Mouse (Mus musculus): ENCODE measurements at regions not wholly inside any gene's neighbourhood (a gene's known extent, or its start where the extent isn't known, plus 50 kb on each side); places are given as distances from the start of the nearest gene placed in this dataset.

DNA sequence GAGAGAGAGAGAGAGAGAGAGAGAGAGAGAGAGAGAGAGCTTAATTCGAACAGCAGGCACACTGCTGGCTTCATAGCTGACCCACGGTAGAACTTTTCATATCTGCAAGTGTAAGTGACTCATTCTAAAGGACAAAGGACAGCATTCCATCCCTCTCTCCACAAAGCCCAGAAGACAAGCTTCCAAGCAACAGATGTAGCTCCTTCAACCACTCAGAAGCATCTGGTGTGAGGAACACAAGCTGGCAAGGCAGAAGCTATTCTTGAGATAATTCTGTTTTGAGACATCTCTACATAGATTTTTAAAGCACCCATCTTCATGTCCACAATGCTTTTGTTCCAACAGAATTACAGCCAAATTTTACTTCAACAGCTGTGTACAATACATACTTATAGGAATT, 294.2 kb upstream of the Gria1 start:
- no peak for DNase-seq

DNA sequence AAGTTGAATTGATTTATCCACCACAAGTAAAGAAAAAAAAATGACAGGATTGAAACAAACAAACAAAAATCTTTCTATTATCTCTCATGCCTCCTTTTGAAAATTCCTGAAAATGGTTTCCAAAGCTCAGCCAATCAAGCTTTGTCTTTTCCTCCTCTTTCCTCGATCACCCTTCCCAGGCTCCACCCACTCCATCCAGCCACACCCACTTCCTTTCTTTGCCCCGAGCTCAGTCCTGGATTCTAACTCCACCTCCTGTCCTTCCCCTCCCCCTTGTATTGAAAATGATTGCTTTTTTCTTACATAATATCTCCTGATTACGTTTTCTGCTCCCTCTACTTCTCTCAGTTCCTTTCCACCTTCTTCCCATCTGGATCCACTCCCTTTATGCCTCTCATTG, 286.0 kb upstream of the Gria1 start:
- DNase-seq, result no peak

DNA sequence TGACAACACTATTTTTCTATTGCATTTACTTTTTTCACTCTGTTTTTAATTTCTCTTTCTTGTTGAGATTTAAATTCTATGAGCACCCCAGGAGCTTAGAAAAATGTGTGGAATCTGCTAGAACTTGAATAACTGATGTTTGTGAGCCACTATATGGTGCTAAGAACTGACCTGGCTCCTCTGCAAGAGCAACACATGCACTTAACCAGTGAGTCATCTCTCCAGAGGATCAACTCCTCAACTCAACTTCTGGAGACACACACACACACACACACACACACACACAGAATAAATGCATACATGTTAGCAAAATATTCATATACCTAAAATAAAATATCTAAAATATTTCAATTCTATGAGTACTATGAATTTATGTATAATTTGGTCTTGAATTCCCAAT, 285.0 kb upstream of the Gria1 start:
- DNase-seq, result no peak

DNA sequence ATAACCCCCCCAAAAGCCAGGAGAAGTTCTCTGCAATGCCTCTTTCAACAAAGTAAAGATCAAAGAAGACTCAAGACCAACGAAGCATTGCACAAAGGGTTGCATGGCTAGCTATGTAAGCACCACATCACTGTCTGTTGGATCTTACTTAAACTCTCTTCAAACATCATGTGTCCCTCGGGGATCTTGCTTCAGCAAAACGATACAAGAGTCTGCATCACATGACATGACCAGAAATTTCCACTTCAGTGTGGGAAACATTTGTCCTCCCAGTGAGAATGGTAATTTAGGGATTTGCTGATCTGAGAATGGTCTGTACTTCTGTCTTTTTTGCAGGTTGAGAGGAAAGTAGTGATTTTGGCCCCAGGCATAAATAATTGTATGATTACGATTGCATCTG, 283.6 kb upstream of the Gria1 start:
- DNase-seq, result no peak

DNA sequence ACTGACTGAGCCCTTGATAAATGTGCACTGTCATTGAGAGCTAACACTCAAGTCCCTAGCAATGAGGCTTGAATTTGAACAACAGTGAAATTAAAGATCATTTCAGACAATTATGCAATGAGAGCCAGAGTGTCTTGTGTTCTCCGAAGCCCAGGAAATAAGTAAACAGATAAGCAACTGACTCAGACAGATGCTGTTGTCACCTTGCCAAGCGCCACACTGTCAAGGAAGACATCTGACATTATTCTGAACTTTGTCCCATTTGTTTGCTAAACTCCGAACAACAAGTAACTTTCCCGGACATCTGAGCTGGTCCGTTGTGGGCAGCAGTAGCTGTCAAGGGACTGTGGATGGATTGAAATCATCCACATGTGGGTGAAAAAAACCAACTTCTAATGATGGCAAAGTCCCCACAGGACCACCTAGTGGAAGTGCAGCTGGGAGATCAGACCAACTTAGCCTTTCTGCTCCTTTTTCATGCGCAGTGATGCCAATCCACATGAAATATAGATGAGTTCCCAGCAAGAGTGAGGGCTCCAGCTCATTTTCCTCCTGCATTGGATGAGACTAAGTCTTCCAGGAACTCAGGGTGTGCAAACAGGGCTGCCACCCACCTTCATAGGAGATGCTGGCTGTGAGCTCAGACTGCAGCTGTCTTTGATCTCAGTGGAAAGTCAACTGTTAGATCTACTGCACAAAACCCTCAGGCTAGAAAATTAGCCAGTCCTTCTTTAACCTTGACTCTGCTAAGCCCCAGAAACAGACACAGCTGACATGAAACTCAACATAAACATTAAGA, 282.8 kb upstream of the Gria1 start:
- peak; percentile 44 to 46 for DNase-seq

DNA sequence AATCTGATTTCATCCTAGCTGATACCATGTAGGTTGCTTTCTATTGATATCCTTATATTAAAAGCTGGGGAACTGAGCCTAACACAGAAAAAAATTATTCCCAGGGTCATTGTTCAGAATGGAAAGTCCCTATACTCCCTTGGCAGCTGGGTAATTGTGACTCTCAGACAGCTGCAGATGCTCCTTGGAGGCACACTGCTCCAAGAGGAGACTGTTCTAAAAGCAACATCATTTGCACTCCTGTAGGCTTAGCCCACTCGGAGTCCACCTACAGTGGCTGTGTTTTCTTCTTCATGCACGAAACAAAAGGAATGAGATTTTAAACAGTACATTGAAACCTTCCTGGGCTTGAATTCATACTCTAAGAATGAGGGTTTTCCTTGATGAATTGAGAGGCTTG, 269.3 kb upstream of the Gria1 start:
- no peak for DNase-seq

DNA sequence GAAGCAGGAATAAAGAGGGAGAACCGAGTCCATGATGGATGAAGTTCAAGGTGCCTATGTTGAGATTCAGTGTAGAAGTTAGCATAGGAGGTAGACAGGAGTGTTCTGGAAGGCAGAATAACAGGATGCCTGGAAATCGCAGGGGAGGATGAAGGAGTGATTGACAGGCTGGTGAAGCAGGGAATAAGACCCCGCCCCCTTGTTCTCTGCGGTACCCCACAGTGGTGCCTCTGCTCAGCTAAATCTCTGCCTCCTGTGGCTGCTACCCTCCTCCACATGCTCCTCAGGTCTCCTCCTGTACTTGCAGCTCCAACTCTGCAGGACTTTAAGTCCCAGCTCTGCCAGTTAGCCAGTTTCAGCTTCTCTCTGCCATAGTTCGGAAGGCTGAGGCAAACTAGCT, 261.2 kb upstream of the Gria1 start:
- no peak for DNase-seq

DNA sequence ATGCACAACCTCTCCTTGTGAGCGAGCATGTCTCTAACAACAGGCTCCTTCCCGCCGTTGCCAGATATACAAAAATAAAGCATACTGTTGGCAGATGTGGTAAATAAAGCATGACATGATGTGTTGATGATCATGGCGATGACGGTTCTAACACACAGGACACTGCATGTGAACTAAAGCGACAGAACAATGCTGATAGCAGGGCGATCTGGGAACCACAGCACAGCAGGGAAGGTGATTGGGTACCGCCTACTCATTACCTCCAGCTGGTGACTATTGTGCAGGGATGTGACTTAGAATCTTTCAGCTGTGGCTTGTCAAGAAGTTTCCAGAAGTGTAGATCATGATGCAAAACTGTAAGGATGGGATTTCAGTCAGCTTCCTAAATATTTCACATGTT, 260.5 kb upstream of the Gria1 start:
- DNase-seq, result no peak

DNA sequence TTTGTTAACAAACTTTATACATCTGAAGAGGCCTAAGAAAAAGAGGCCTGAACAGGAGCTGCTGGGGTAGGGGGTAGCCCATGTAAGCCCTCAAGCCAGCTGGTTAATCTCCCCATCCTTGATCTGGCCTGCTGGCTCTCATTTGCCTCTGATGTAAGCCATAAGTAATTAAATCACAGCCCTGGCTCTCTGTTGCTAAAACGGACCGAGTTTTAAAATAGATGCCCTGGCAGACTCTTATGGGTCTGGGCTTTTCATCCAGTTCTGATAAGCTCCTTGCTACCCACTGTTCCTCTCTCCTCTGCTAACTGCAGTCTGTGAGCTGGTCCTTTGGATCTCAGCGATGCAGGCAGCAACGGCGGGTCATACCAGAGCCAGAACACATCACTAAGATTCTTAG, 259.3 kb upstream of the Gria1 start:
- DNase-seq, result no peak

DNA sequence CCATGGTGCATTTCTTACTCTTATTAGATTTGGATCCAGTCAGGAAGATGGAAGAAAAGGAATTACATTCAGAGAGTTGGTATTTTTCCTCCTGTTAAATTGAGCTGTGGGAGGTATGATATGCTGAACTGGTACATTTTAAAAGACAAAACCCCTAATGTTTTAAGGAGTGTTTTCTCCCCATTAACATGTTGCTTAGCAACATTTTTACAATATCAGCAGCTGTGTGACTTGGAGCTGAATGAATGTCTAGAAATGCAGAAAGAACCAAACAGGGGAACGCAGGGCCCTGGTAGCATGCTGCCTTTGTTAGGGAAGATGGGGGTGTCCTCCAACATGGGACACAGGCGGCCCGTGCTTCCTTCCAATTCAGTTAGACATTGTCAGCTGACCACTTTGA, 257.5 kb upstream of the Gria1 start:
- no peak for DNase-seq

DNA sequence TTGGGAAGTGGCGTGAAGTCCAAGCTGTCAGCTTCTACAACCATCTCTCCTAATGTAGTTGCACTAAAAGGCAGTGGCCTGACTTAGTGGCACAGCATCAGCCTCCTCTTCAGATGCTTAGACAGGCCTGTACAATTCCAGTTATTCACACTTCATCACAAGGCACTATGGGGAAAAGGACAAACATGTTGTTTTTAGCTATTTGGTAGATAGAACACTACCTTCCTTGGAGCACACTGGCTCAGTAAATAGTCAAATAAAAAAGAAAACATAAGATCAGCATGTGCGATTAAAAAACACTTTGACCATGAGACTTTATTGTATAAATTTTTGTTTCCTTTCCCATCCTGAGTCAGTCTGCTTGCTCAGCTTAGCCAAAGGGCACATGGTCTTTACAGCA, 250.7 kb upstream of the Gria1 start:
- DNase-seq, result no peak

DNA sequence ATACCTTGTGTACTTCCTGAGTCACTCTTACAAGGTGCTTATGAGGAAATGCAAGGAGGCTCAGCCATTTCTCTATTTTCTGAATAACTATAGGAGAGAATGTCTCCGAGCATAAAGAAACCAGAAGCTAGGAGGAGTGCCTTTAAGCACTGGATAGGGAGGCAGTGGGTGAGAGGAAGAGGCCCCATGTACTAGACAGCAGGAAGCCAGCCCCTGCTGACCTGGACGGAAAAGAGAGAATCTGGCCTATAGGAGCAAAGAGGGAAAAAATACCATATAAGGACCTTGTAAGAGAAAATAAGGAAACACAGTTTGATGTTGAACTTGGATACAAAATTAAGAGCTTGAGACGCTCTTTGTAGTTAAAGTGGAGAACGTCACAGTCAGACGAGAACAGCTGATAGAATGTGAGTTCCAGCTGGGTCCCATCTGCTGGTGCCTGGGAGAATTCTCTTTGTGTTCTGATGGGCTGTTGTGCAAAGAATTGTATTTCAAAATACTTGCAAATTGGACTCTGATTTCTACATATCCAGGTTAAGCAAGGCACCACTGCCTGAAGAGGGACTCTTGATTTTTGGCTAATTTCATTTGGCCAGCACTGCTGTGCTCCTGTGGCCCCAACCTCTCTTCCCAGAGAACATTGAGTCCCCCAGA, 248.6 kb upstream of the Gria1 start:
- DNase-seq, result no peak

DNA sequence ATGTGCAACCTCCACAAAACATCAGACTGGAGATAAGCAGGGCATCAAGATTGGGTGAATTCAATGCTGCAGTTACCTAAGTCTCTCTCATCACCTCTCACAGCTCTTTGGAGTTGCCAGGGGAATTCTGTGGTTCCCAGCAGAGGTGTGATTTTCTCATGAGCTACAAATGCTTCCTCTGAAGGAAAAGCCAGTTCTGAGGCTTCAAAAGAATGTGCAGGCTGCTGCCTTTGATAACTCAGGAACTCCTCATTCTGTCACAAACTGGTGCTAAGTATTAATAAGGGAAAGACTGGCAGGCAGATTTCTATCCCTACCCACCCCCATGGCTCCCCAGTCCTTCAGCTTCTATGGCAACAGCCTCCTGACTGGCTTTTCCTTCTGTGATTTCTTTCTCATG, 243.8 kb upstream of the Gria1 start:
- DNase-seq, result no peak

DNA sequence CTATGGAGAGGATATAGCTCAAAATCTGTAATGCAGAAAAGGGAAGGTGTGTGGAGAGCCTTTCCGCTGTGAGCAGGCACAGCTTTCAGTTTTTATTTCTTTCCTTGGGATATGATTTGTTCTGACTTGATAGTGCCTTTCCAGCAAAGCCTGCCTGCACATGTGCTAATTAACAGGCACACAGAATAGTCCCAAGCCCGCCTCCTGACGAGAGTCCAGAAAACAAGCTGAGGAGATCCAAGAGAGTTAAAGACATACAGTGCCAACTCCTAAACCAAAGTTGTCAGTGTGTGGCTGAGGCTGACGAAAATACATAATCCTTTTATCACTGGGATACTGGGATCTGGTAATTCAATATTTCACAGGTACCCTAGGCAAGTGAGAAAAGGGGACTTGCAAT, 224.8 kb upstream of the Gria1 start:
- no peak for DNase-seq

DNA sequence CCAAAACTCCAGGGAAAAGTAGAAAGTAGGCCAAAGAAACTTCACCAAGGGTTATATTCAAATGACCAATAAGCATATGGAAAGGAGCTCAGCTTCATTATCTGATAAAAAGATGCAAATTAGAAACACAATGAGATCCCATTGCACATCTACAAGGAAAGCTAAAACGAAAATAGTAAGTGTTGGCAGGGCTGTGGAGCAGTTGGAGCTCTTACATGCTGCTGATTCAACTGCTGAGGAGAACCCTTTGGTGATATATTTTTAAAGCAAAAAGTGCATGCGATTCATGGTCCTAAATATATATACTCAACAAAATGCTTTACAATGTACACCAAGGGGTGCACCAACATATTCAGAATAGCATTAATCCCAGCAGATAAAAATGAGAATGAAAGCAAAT, 218.5 kb upstream of the Gria1 start:
- DNase-seq, result no peak

DNA sequence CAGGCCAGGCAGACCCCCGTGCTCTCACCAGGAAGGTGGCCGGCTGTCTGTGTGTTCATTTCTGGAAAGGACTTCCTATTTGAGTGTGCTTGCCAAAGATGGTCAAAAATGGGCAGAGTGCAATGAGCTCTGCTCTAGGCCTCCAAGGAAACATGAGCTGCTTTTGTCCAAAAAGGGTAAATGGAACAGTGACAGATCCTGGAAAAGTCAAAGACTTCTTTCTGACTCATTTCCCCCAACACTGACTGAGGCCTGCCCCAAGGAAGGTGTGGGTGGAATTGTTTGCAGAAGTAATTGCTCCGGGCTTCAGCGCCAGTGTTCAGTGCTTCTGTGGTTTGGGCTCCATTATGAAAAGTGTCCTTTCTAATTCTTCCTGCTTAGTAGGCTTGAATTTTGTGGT, 203.9 kb upstream of the Gria1 start:
- no peak for DNase-seq

DNA sequence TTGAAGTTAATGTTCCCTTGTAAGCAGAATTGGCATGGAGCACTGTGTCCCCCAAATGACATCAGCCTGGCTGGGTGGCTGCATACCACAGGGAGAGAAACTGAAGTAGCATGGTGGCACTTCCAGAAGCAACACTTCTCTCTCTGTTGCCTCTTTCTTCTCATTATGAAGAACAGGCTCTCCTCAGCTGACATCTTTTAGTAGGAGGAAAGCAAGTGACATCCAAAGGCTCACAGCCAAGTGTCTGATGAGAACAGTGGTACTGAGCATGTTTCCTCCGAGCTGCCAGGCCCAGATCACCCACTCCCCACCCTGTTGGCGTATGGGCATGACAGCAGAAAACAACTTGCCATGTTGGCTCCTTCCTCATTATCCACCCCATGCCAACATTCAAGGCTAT, 201.0 kb upstream of the Gria1 start:
- DNase-seq, result no peak

DNA sequence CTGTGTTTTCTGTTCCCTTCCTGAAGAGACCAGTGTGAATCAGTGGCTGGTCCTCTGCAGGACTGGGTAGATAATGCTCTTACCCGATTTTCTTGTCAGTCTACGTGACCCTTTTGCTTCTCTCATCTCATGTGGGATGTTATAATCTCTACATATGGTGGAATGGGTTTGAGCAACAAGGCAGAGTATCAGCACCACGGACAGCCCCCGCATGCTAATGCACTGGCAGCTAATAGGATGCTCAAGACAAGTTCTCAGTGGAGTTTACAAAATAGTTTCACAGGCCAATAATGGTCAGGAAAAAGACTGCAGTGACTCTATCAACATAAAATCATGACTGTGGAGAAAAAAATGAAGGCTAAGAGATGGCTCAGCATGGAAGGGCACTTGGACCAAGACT, 199.1 kb upstream of the Gria1 start:
- peak in 1 of 2 experiments; percentile 2 for DNase-seq

DNA sequence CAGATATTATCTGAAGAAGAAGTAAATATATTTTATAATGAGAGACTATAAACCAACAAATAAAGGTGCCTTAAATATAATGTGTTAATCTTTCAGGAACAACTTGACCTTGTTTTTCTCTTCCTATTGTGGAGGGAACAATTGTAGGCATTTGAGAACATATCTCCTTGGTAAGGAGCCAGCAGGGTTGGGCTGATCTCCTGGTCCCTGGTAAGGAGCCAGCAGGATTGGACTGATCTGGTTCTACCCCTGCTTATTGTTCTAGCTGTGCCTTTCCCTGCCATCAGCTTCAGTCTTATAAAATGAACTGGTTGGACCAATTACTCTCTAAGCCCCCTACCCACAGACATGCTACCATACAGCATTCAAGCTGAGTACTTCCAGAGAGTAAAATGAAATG, 187.7 kb upstream of the Gria1 start:
- no peak for DNase-seq

DNA sequence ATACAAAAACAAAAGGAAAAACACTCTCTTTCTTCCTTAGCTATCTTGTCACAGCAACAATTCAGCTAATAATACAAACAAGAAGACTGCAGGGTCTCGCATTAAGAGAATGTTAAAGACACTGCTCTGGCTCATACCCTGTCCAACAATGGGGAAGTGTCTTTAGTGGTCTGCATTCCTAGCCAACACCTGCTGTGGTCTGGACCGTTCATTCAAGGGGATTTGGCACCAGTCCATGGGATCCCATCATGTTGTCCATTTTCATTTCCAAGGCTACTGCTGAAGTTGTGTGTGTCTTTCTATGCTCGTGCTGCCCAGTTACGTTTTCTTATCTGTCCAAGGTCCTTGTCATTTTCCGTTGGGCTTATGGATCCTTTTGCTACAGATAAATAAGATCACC, 183.7 kb upstream of the Gria1 start:
- no peak for DNase-seq

DNA sequence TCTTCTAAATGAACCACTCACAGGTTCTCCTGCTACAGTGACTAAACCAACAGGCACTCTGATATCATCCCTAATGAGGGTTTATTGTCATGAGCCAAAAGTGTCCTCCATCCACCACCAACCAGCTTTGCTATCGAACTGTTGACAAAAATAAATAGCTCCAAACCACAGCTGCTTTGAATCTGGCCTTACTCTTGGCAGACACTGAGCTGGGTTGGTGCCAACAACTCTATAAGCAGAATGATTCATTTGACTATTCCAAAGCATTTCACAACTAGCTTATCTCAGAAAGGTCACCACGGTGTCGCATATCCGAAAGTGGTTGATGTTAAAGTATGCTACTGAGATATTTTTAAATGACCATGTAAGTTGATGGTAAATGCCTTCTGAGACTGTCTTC, 148.5 kb upstream of the Gria1 start:
- DNase-seq, result peak in 1 of 2 experiments; percentile 53

DNA sequence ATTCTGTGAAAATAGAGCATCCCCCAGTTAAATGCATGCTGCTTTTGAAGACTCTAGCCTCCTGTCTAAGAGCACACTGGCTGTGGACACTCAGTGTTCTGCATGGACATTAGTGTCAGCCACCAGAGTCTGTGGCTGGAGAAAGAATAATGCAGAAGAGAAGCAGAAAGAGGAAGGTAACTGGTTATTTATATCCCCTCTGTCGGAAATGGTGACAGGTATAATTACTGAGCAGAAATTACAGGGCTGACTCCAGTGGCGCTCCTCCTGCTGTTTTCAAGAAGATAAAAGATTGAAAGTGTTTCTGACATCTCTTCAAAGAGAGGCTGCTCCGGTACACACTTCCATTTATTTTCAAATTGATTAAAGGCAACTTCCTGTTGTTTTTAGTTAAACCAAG, 139.5 kb upstream of the Gria1 start:
- DNase-seq, result no peak

DNA sequence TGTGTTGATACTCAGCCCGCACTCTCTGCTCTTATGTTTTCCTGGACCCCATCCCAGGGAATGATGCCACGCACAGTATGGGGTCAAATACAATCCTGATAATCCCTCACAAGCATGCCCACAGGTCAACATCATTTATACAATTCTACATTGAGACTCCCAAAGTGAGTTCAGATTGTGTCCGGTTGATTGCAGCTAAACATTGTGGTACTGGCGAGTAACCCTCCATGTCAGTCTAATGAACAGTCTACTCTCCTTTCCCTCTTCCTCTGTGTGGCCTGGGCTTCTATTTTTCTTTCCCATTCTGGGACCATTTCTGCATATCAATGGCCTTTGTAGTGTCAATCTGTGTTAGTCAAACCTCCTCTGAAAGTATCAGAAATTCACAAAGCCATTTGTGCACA, 112.6 kb upstream of the Gria1 start:
- no peak for DNase-seq

DNA sequence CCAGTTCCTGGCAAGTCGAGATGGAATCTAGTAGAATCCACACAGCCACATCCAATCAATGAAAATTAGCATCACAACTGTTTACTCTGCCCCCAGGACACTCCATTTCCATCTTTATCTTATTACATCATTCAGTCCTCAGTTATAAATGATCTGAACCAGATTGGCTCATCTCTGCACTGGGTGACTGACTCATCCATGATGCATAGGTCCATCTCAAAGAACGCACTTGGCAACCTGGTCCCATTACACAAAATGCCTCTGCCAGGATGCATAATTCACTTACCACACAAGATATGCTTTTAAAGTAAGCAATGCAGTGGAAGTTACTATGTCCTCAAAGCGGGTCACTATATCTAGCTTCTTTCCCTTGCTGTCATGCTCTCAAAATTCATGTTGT, 110.0 kb upstream of the Gria1 start:
- DNase-seq, result no peak

DNA sequence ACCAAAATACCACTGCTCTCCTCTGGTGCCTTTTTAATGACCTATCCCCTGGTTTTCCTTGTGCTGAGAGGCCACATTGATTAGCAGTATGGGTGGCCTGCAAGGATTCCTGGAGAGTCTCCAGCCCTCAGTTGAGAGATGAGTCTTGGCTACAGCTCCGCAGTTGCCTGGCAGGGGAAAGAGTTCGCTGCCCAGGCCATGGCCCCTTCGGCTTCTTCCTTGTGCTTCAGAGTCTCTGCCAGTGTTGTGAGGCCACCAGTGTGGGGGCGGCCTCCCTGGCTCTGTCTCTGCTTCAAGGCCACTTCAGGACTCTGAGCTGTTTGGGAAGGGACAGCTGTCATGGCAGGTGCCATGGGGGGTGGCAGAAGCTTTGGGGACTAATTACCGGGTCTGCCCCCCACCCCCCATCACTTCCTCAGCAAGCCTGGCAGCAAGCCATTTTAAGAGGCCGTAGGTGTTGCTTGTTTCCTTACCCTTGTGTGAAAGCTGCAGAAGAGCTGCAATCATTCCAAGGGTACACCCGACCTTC, 85.8 kb upstream of the Gria1 start:
- DNase-seq, result no peak
